Mouse (Mus musculus) frontal cortex, postnatal 25 days (tissue): Measurements from ENCODE around the gene Fam120b.
"Not testable (repeated sequence)": the region's sequence is repeated elsewhere in the genome, so short reads cannot be mapped to it uniquely, and the experiment has no call there.

Experiments used
- DNase-seq, 2 experiments: peaks; one replicate each; pipeline ENCODE4 v3.0.0; 2022; ENCODE audit warnings: low spot score in 2 of 2

Fam120b gene

DNA sequence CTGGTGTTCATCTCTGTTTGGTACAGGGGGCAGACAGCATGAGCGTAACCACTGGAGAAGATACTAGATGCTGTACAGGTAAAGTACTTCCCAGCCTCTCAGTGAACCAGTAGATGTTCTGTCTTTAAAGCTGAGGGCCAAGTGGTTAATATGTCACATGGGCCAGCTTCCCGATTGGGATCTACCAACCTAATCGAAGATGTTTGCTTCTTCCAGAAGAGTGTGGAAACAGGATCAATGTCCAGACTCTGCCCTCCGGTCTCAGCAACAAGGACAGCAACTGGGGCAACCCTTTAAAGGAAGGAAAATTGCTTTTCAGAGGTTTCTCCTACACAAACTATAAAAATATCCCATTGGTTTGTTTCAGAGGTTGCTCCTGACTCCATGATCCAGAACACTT, 35.5 kb downstream of the Fam120b start:
- no peak for DNase-seq

DNA sequence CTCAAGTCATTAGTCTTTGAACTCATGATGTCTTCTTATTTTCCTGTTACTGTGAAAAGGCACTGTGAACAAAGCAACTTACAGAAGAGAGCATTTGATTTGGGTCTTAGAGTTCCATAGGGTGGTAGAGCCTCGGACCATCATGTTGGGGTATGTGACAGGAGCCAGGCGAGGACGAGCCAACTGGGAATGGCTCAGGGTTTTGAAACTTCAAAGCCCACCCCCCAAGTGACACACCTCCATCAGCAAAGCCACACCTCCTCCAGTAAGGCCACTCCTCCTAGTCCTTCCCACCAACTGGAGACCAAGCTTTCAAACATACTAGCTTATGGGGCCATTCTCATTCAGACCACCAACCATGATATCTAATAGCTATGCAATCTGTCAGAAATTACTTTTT, 36.0 kb downstream of the Fam120b start:
- DNase-seq = no peak

DNA sequence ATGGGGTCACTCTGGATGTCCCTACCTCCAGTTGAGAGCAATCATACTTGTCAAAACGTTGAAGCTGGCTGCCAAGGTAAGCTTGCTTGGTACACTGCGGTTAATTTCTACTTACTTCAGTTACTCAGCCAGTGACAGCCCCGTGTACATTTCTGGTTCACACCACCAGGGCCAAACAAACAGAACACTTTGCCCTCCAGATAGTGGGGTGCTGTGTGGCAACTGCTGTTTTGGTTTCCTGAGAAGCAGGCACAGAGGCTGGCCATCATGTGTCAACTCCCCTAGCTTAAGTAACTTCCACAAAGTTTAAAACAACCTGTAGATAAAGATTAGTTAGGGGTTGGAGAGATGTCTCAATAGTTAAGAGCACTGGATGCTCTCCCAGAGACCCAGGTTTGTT, 38.7 kb downstream of the Fam120b start:
- DNase-seq = no peak

DNA sequence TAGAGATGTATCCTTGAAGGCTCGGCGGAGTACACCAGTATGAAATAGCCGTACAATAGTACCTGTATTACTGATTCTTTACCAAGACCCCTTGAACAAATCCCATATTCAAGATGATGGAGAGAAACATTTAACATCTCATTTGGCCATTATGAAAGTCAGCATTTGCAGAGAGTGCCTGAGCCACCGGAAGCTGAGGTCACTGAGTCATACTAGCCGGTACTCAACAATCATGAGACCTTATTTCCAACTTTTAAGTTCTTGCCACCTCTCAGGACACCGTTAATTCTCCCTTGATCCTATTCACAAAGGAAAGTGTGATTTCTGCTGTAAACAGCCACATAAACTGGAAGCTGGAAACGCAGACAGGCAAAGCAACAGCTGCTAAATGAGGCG, 44.1 kb downstream of the Fam120b start:
- DNase-seq = no peak

DNA sequence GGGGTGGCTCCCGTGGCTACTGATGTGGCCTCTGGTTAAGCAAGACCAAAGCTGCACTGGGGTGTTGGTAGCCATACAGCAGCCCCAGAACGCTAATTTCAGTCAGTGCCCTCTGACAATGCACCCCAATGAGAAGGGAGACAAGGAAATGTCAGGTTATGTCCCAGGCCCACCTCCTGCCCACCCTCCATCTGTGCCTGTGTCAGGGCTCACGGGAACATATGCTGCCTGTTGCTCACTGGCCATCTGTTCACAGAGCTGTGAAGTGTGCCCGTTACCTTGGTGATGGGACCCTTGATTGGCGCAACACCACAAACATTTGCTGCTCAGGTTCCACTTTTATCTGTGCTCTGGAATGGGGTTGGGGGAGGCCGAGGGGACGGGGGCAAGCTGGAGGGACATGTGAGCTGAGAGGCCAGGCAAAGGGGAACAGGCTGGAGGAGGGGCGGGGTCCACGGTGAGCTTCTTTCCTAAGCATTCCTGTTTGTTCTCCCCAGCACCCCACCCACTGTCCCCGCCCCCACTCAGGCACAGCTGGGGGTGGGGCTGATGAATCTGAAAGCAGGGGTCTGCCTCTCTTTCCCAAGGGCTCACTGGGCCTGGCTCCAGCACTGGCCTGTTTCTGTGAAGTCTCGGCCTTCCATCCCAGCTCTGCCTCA, 44.6 kb downstream of the Fam120b start:
- DNase-seq = no peak

DNA sequence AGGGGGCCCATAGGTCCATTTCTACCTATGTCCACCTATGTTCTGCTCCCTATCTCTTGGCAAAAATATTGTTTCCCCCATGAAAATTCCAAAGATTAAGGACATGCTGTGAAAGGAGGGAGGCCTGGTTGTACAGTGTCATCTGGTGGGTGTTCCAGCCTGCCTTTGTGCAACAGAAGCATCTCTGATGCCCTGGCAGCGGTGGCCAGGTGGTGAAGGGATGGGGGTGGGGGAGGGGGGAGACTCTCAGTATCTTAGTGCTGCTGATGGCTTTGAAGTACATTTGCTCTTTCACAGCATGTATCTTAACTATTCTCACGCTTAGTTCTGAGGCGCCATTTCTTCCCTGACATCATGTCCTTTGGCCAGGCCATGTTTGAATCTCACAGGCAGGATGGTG, 49.4 kb downstream of the Fam120b start:
- DNase-seq = no peak

DNA sequence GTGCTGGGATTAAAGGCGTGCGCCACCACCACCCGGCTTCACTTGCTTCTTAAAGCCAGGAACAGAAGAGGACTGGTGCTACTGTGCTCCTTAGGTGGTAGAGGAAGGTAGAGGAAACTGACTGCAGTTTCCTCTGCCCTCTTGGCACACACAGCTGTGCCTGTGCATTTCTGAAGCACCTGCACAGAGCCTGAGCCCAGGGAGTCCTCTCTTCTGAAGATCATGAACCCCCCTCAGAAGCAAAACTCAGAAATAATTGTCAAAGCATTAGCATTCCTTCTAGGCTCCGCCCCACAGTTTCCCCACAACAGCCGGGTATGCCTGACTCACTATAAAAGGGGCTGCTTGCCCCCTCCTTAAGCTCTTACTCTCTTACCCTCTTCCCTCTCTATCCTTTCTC, 51.8 kb downstream of the Fam120b start:
- DNase-seq = no peak

DNA sequence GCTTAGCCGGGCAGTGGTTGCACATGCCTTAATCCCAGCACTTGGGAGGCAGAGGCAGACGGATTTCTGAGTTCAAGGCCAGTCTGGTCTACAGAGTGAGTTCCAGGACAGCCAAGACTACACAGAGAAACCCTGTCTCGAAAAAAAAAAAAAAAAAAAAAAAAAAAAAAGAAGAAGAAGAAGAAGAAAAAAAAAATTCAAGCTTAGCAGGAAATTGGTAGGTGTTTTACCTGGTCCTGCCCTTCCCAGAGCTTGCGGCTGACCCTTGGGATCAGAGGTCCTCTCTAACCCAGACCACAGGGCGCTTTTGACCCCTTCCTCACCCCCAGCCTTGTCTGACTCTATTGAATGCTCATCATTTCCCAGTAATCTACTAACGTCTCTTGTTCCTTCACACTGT, 53.1 kb downstream of the Fam120b start:
- DNase-seq = not testable (repeated sequence)

DNA sequence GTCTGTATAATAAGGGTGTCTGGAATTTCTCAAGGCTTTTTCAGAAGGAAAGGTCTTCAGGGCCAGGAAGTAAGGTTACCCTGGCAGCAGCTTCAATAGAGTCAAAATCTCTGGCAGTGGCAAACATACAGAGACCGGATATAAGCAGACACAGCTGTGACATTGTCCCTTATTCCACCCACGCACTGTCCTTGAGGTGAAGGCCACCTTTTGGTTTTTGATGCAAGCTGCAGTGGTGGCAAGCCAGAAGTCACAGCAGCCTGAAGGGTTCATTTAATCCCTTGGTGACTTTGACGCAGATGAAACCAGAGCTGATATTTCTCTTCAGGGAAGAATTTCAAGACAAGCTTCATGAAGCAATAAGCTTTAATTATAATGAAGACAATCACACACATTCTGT, 53.6 kb downstream of the Fam120b start:
- DNase-seq = no peak

DNA sequence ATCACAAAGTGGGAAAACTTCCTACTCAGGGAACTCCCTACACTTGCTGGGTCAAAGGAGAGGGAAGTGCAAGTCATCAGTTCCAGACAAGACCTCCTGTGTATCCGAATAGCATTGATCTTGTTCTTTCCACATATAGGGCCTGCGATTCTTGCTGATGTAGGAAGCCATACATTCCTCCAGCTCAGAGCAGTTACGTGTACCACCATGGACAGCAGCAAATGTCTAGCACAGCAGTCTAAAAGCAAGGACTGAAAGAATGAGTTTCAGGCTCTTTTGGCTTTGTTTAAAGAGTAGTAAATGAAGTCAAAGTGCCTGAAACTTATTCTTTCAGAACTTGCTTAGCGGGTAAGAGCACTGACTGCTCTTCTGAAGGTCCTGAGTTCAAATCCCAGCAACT, 59.2 kb downstream of the Fam120b start:
- no peak for DNase-seq

DNA sequence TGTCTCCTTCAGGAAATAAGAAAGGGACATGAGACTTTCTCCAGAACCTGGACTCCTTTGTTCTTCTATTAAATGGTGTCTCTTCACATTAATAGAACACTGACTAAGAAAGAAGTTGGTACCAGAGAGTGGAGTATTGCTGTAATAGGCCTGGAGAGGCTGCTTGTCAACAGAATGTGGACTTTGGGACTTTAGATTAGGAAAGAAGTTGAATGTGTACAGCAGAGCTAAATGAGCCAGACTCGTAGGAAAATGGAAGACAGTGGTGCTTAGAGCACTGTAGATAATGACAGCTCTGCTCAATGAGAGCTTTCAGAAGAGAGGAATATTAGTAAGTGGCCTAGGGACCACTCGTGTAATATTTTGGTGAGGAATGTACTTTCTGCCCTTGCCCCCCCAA, 60.6 kb downstream of the Fam120b start:
- DNase-seq = no peak

DNA sequence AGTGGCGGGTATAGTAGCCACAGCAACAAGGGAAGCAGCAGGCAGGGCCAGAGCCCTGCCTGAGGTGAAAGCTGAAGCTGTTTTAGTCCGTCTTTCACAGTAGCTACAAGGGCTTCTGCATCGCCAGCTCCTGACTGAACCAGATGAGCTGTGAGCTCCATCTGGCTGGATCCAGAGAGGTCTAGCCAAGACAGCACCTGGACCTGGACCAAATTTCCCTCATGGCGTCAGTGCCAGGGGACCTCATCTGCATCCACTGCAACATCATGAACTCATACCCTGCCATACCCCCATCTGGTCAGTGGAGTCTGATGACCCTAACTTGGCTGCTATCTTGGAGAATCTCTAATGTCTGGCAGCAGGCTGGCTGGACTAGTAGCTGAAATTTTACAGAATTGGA, 63.8 kb downstream of the Fam120b start:
- DNase-seq = no peak

DNA sequence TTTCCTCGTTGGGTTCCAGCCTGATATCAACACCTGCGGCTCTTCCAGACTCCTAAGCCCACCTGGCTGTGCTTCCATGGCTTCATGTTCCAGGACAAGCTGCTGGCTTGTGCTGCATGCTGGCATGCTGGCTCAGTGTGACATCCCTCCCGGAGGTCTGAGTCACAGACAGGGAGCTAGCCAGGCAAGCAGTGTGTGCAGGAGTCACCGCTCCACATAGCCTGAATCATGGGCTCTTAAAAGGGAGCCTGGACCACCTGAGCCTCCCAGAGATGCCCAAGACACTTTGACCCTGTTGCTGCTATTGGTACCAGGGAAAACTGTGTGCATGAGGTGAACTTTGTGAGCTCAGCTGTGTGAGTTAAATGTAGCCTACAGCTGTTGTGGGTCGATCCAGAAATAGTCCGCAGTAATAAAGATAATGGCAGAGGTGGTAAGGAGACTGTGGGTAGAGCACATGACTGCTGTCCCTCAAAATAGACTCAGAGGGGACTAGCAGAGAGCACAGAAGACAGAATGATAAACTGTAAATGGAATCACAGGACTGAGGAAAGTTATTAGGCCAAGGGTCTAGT, 66.0 kb downstream of the Fam120b start:
- DNase-seq = no peak

DNA sequence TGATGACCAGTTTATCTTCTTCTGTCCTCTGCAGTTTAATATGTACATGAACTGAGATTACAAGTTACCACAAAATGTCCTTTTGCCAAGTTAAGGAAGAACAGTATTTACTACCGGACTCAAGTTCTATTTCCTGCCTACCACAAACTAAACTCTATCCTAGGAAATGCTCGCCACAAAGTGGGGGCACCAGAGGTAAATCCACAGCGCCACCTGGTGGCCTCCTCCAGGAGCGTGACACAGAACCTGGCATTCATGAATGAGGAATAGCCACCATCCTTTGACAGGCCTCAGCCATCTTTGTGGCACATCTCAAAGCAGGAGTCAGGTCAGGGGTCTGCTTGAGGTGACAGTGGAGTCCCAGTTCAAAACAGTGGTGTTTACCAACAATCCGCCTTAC, 71.7 kb downstream of the Fam120b start:
- DNase-seq = peak; percentile 51 to 52

DNA sequence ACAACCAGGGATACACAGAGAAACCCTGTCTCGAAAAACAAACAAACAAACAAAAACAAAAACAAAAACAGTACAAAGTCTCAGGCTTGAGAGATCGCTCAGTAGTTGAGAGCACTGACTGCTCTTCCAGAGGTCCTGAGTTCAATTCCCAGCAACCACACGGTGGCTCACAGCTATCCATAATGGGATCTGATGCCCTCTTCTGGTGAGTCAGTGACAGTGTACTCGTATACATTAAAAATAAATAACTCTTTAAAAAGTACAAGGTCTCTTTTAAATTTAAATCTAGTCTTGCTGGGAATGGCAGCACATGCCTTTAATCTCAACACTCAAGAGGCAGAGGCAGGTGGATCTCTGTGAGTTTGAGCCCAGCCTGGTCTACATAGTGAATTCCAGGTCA, 76.7 kb downstream of the Fam120b start:
- DNase-seq = no peak
